Mouse (Mus musculus): ENCODE results near the gene Etl4. TPM values are rescaled to one million over a fixed set of nuclear protein-coding genes. Genes with fewer than 3 reads are reported as not detected.
A peak's percentile ranks its signal among the peaks of the same experiment; 100 is the strongest.

The Etl4 gene
- total and polyA plus RNA-seq, 2 experiments from 2014 or later: 4.8 to 10.9 TPM

DNA sequence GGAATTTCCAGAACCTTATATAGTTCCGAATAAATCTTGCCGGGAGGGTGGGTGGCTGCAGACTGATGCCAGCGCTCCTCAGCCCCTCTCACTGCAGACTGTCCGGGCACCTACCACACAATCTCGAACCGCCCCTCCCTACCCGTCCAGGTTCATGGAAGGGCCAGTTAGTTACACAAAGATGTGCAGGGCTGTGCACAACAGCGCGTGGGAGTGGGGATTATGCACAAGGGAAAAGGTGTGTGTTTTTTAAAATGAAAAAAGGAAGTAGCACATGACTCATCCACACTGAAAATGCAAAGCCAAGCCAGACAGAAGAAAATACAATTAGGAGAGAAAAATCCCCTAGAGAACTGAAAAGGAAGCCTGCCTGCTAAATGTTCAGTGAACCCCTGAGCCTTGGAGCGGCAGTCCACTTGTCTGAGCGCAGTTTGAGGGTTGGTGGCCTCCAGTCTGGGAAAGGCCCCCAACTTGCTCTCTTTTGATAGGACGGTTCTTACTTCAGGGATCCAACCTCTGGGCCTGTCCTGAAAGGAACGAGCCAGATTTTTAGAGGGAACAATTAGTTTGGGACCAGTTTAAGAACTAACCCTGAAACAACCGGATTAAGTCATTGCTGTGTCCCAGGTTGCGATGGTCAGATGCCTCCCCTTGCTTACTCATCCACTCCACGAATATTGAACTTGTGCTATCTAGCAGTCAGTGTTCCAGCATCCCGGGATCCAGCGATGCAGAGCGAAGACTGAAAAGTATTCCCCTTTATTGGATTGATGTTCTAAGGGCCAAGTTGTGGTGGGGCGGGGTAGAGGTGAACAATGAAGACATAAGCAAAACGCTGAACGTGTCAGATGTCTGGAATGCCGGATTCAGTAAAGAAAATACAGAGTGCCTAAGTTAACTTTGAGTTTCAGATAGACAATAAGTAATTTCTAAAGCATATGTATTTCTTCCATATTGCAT is 611.3 kb downstream of the Etl4 start:
- H3K9me3 ChIP-seq (ENCODE audit: low read length): no peaks in the 10 kb centered on the region

DNA sequence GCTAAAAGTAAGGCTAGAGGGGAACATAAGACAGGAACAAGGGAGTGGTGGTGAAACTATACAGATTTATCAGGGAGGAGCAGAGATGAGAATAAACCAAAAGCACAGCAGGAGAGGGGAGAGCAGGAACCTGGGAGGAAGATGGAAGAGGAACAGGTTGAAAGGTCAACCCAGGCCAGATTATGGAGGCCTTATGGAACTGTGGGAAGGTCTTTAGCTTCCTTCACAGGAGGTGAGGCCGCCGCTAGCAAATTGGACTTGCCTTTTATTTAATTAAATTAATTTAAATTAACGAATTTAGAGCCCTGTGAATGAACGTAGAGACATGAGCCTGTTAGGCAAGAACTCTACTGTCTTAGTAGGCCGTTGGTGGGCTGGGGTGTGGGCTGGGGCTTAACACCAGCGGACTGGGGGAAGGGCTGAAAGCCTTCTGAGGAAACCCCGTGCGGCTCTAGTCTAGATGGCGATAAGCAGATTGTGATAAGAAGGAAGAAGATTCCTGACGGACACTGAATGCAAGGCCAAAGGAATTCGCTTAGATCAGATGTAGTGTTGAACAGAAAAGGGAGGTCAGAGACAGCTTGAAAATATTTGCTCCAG is 612.2 kb downstream of the Etl4 start:
- WGBS: 57% methylated on average over 11 of the region's 11 CpGs
- Histone ChIP-seq H3K9me3 (ENCODE audit: low read length) (no peaks in the 10 kb centered on the region), H3K4me3 (ENCODE audit: low read depth, low read length) (no peak overlapping the region), H3K9ac (replicated peaks; ENCODE audit: low read length, poor library complexity, severe bottlenecking) (no peak overlapping the region), H3K4me2 (ENCODE audit: low read depth, low read length, poor library complexity, severe bottlenecking) (no peak overlapping the region), H3K27me3 (ENCODE audit: insufficient read depth, low read length) (peaks cover 21% of the 10 kb centered on the region), H3K4me1 (ENCODE audit: insufficient read depth, low read length) (peaks cover 3% of the 10 kb centered on the region; the same call in 1 of the 2 replicates), H3K36me3 (ENCODE audit: insufficient read depth, low read length) (no peaks in the 10 kb centered on the region), H3K27ac (ENCODE audit: low read depth, low read length) (no peak overlapping the region)
- DNase-seq (ENCODE audit: low spot score) (no peak), ATAC-seq (ENCODE audit: low FRiP score) (no peak)
- no peak for TF ChIP-seq CTCF (IDR thresholded peaks at IDR 0.05)

More for the DNA sequence above, 611.3 kb downstream of the Etl4 start:
- Histone ChIP-seq H3K4me3 (ENCODE audit: low read depth, low read length) (peak overlapping the region; percentile 39; the same call in 1 of the 2 replicates), H3K4me1 (ENCODE audit: insufficient read depth, low read length) (peaks cover 3% of the 10 kb centered on the region; the same call in 1 of the 2 replicates), H3K27ac (ENCODE audit: low read depth, low read length) (no peak overlapping the region), H3K36me3 (ENCODE audit: insufficient read depth, low read length) (no peaks in the 10 kb centered on the region), H3K9ac (replicated peaks; ENCODE audit: low read length, poor library complexity, severe bottlenecking) (no peak overlapping the region), H3K4me2 (ENCODE audit: low read depth, low read length, poor library complexity, severe bottlenecking) (peak overlapping the region; percentile 83), H3K27me3 (ENCODE audit: insufficient read depth, low read length) (peaks cover 21% of the 10 kb centered on the region)
- 29% methylated on average over 23 of the region's 23 CpGs for WGBS
- no peak for DNase-seq (ENCODE audit: low spot score)
- TF ChIP-seq CTCF (IDR thresholded peaks at IDR 0.05): no peak
- no peak for ATAC-seq (ENCODE audit: low FRiP score)

DNA sequence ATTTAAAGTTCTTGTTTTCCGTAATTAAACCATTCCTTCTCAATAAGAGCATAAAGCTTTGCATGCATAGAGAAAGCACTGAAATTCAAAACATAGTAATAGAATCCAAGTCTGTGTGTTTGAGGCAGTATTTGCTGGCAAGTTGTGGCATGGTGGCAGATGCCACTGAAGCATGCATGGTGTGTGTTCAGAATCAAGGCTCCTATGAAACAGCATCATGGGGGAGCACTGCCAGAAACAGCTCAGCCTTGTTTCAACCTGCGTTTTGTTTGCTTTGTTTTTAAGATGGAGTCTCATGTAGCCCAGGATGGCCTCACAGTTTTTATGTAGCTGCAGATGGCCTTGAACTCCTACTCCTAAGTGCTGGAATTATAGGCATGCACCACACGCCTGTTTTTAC is 614.1 kb downstream of the Etl4 start:
- H3K4me2 ChIP-seq (ENCODE audit: low read depth, low read length, poor library complexity, severe bottlenecking): no peak overlapping the region
- no peak overlapping the region for H3K9ac ChIP-seq (replicated peaks; ENCODE audit: low read length, poor library complexity, severe bottlenecking)
- no peak overlapping the region for H3K27ac ChIP-seq (ENCODE audit: low read depth, low read length)
- no peak overlapping the region for H3K4me3 ChIP-seq (ENCODE audit: low read depth, low read length)
- TF ChIP-seq CTCF (IDR thresholded peaks at IDR 0.05): no peak
- no peak for DNase-seq (ENCODE audit: low spot score)
- H3K9me3 ChIP-seq (ENCODE audit: low read length): no peaks in the 10 kb centered on the region
- WGBS: 90% methylated on average over 3 of the region's 3 CpGs
- no peak for ATAC-seq (ENCODE audit: low FRiP score)
- H3K27me3 ChIP-seq (ENCODE audit: insufficient read depth, low read length): peaks cover 21% of the 10 kb centered on the region
- H3K4me1 ChIP-seq (ENCODE audit: insufficient read depth, low read length): peaks cover 3% of the 10 kb centered on the region; the same call in 1 of the 2 replicates
- H3K36me3 ChIP-seq (ENCODE audit: insufficient read depth, low read length): no peaks in the 10 kb centered on the region

DNA sequence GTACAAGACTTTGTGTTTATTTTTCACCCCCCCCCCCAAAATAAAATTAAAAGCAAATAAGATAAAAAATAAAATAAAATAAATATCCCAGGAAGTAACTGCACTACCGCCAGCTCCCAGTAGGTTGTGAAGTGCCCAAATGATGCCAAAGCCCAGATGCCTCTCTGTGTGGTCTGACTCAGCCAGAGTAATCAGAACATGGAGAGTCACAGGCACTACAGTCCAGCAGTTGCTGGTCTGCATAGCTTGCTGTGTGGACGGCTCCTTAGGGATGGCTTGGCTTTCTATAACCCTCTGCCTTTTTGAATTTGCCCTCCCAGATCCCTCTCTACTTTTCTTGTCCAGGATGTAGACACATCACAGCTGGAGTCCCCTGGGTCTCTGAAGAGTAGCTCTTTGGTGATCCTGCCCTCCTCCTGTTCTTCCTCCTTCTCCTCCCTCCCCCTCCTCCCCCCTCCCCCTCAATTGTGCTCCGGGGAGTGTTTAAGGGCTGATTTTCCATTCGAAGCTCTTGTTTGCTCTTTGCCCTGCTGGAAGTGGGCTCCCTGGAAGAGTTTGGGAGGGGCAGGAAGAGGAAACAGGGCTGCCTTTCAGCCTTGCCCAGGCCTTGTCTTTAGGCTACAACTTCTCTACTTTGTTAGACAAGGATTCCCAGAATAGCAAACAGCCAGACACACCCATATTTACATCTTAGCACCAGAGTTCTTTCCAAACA is 616.5 kb downstream of the Etl4 start:
- no peaks in the 10 kb centered on the region for H3K36me3 ChIP-seq (ENCODE audit: insufficient read depth, low read length)
- 20% methylated on average over 4 of the region's 4 CpGs for WGBS

DNA sequence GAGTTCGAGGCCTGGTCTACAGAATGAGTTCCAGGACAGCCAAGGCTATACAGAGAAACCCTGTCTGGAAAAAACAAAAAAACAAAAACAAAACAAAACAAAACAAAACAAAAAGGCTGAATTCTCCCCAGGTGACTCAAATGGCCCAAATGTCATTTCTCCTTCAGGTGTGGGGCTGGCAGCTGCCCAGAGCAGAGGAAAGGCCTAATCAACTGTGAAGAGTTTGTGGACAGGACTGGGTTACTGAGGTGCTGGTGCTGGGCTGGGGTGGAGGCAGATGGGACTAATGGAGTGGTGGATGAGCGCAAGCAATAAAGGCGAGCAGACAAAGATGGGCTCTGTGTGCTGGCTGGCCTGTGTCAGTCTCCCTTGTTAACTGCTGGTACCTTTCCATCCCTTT is 617.3 kb downstream of the Etl4 start:
- H3K27me3 ChIP-seq (ENCODE audit: insufficient read depth, low read length): peaks cover 7% of the 10 kb centered on the region; the same call in 1 of the 2 replicates
- ATAC-seq (ENCODE audit: low FRiP score) (no peak), DNase-seq (ENCODE audit: low spot score) (no peak)
- no peaks in the 10 kb centered on the region for H3K9me3 ChIP-seq (ENCODE audit: low read length)
- H3K36me3 ChIP-seq (ENCODE audit: insufficient read depth, low read length): no peaks in the 10 kb centered on the region
- 92% methylated on average over 3 of the region's 3 CpGs for WGBS
- H3K4me2 ChIP-seq (ENCODE audit: low read depth, low read length, poor library complexity, severe bottlenecking): no peak overlapping the region
- no peak overlapping the region for H3K9ac ChIP-seq (replicated peaks; ENCODE audit: low read length, poor library complexity, severe bottlenecking)
- no peak for TF ChIP-seq CTCF (IDR thresholded peaks at IDR 0.05)
- no peaks in the 10 kb centered on the region for H3K4me1 ChIP-seq (ENCODE audit: insufficient read depth, low read length)
- H3K4me3 ChIP-seq (ENCODE audit: low read depth, low read length): no peak overlapping the region
- no peak overlapping the region for H3K27ac ChIP-seq (ENCODE audit: low read depth, low read length)

More for the DNA sequence above, 616.5 kb downstream of the Etl4 start:
- ATAC-seq (ENCODE audit: low FRiP score) (no peak), DNase-seq (ENCODE audit: low spot score) (no peak)
- Histone ChIP-seq H3K9ac (replicated peaks; ENCODE audit: low read length, poor library complexity, severe bottlenecking) (no peak overlapping the region), H3K4me1 (ENCODE audit: insufficient read depth, low read length) (no peaks in the 10 kb centered on the region), H3K9me3 (ENCODE audit: low read length) (no peaks in the 10 kb centered on the region), H3K27me3 (ENCODE audit: insufficient read depth, low read length) (peaks cover 9% of the 10 kb centered on the region), H3K27ac (ENCODE audit: low read depth, low read length) (no peak overlapping the region), H3K4me3 (ENCODE audit: low read depth, low read length) (no peak overlapping the region), H3K4me2 (ENCODE audit: low read depth, low read length, poor library complexity, severe bottlenecking) (no peak overlapping the region)
- 0 out of 2 replicates have a peak, but pooled peaks have one; percentile 12 for TF ChIP-seq CTCF (IDR thresholded peaks at IDR 0.05)

Measured in midbrain, postnatal 0 days (tissue).